Mouse (Mus musculus): ENCODE data around the gene Sec31b. TPM values are rescaled to one million over a fixed set of nuclear protein-coding genes. Genes with fewer than 3 reads are reported as not detected.
A peak's percentile ranks its signal among the peaks of the same experiment; 100 is the strongest.

The Sec31b gene
- polyA plus RNA-seq, 2 experiments = 0.34 to 1.6 TPM

- Histone ChIP-seq H3K9ac (ENCODE audit: low read depth, low read length, severe bottlenecking) (no peak within 1 kb of the TSS), H3K4me3 (replicated peaks; ENCODE audit: low read length) (no peak within 1 kb of the TSS), H3K27me3 (ENCODE audit: control insufficient read depth, insufficient read depth, low read length) (no peaks in the 10 kb centered on the region), H3K9me3 (ENCODE audit: control insufficient read depth, low read length) (no peaks in the 10 kb centered on the region), H3K4me1 (ENCODE audit: control insufficient read depth, insufficient read depth, low read length) (no peaks in the 10 kb centered on the region), H3K27ac (replicated peaks; ENCODE audit: low read depth, low read length) (no peak within 1 kb of the TSS), H3K4me2 (replicated peaks; ENCODE audit: low read depth, low read length, severe bottlenecking) (no peak within 1 kb of the TSS), H3K36me3 (ENCODE audit: control insufficient read depth, insufficient read depth, low read length) (no peaks in the 10 kb centered on the region)
- ATAC-seq (ENCODE audit: low FRiP score, low read depth) (no peak), DNase-seq (ENCODE audit: low spot score) (no peak)
- TF ChIP-seq POLR2A (IDR thresholded peaks at IDR 0.05; ENCODE audit: borderline replicate concordance, extremely low read depth, insufficient read depth, insufficient read length) = no peak
- WGBS = 35% methylated on average over 8 of the region's 8 CpGs
Observed at GRCm38 (mm10) chr19:44493128-44493527, 52.5 kb downstream of the Sec31b start, which contains the start of gene Wnt8b. TSS of gene Wnt8b (plus strand) at chr19:44493472.

- no peak for TF ChIP-seq POLR2A (IDR thresholded peaks at IDR 0.05; ENCODE audit: borderline replicate concordance, extremely low read depth, insufficient read depth, insufficient read length)
- DNase-seq (ENCODE audit: low spot score) (no peak), ATAC-seq (ENCODE audit: low FRiP score, low read depth) (no peak)
- no peaks in the 10 kb centered on the region for H3K27me3 ChIP-seq (ENCODE audit: control insufficient read depth, insufficient read depth, low read length)
- no peaks in the 10 kb centered on the region for H3K4me1 ChIP-seq (ENCODE audit: control insufficient read depth, insufficient read depth, low read length)
- no peak overlapping the region for H3K4me3 ChIP-seq (replicated peaks; ENCODE audit: low read length)
- WGBS = 15% methylated on average over 8 of the region's 8 CpGs
- H3K36me3 ChIP-seq (ENCODE audit: control insufficient read depth, insufficient read depth, low read length) = no peaks in the 10 kb centered on the region
- no peak overlapping the region for H3K4me2 ChIP-seq (replicated peaks; ENCODE audit: low read depth, low read length, severe bottlenecking)
- H3K9me3 ChIP-seq (ENCODE audit: control insufficient read depth, low read length) = no peaks in the 10 kb centered on the region
- H3K9ac ChIP-seq (ENCODE audit: low read depth, low read length, severe bottlenecking) = no peak overlapping the region
- H3K27ac ChIP-seq (replicated peaks; ENCODE audit: low read depth, low read length) = no peak overlapping the region
Observed at GRCm38 (mm10) chr19:44487266-44487665, 58.4 kb downstream of the Sec31b start.

DNA sequence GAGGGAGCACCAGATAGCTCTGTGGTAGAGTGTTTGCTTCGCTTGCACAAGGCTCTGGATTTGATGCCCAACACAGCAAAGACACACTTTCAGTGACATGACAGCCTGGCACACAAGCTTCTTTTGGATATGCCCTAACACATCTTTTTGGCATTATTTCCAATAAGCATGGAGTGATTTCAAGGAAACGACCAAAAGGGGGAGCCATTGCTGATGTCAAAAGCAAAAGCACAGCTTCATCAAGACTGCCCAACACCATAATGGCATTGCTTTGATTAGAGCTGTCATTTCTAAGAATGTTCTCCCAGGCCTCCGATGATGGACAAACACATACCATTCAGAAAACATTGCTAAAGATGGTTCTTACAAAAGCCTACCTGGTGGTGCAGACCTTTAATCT lies 69.1 kb downstream of the Sec31b start:
- Histone ChIP-seq H3K4me1 (ENCODE audit: control insufficient read depth, insufficient read depth, low read length) (no peaks in the 10 kb centered on the region), H3K9ac (ENCODE audit: low read depth, low read length, severe bottlenecking) (no peak overlapping the region), H3K4me3 (replicated peaks; ENCODE audit: low read length) (no peak overlapping the region), H3K36me3 (ENCODE audit: control insufficient read depth, insufficient read depth, low read length) (no peaks in the 10 kb centered on the region), H3K27me3 (ENCODE audit: control insufficient read depth, insufficient read depth, low read length) (no peaks in the 10 kb centered on the region), H3K4me2 (replicated peaks; ENCODE audit: low read depth, low read length, severe bottlenecking) (no peak overlapping the region), H3K9me3 (ENCODE audit: control insufficient read depth, low read length) (no peaks in the 10 kb centered on the region), H3K27ac (replicated peaks; ENCODE audit: low read depth, low read length) (no peak overlapping the region)
- no peak for TF ChIP-seq POLR2A (IDR thresholded peaks at IDR 0.05; ENCODE audit: borderline replicate concordance, extremely low read depth, insufficient read depth, insufficient read length)
- no peak for ATAC-seq (ENCODE audit: low FRiP score, low read depth)
- WGBS = 54% methylated on average over 3 of the region's 3 CpGs
- DNase-seq (ENCODE audit: low spot score) = no peak

- no peak for ATAC-seq (ENCODE audit: low FRiP score, low read depth)
- no peak overlapping the region for H3K4me2 ChIP-seq (replicated peaks; ENCODE audit: low read depth, low read length, severe bottlenecking)
- no peak overlapping the region for H3K9ac ChIP-seq (ENCODE audit: low read depth, low read length, severe bottlenecking)
- no peak overlapping the region for H3K27ac ChIP-seq (replicated peaks; ENCODE audit: low read depth, low read length)
- H3K36me3 ChIP-seq (ENCODE audit: control insufficient read depth, insufficient read depth, low read length) = no peaks in the 10 kb centered on the region
- H3K9me3 ChIP-seq (ENCODE audit: control insufficient read depth, low read length) = no peaks in the 10 kb centered on the region
- DNase-seq (ENCODE audit: low spot score) = no peak
- no peak for TF ChIP-seq POLR2A (IDR thresholded peaks at IDR 0.05; ENCODE audit: borderline replicate concordance, extremely low read depth, insufficient read depth, insufficient read length)
- no peak overlapping the region for H3K4me3 ChIP-seq (replicated peaks; ENCODE audit: low read length)
- WGBS = 89% methylated on average over 6 of the region's 6 CpGs
- no peaks in the 10 kb centered on the region for H3K27me3 ChIP-seq (ENCODE audit: control insufficient read depth, insufficient read depth, low read length)
- no peaks in the 10 kb centered on the region for H3K4me1 ChIP-seq (ENCODE audit: control insufficient read depth, insufficient read depth, low read length)
Observed at GRCm38 (mm10) chr19:44475268-44475667, 70.4 kb downstream of the Sec31b start.

GRCm38 (mm10) chr19:44474158-44474557 lies 71.5 kb downstream of the Sec31b start:
- Histone ChIP-seq H3K4me3 (replicated peaks; ENCODE audit: low read length) (no peak overlapping the region), H3K27ac (replicated peaks; ENCODE audit: low read depth, low read length) (no peak overlapping the region), H3K4me1 (ENCODE audit: control insufficient read depth, insufficient read depth, low read length) (no peaks in the 10 kb centered on the region), H3K9me3 (ENCODE audit: control insufficient read depth, low read length) (no peaks in the 10 kb centered on the region), H3K36me3 (ENCODE audit: control insufficient read depth, insufficient read depth, low read length) (no peaks in the 10 kb centered on the region), H3K4me2 (replicated peaks; ENCODE audit: low read depth, low read length, severe bottlenecking) (no peak overlapping the region), H3K27me3 (ENCODE audit: control insufficient read depth, insufficient read depth, low read length) (no peaks in the 10 kb centered on the region), H3K9ac (ENCODE audit: low read depth, low read length, severe bottlenecking) (no peak overlapping the region)
- ATAC-seq (ENCODE audit: low FRiP score, low read depth) = no peak
- DNase-seq (ENCODE audit: low spot score) = peak; percentile 66
- TF ChIP-seq POLR2A (IDR thresholded peaks at IDR 0.05; ENCODE audit: borderline replicate concordance, extremely low read depth, insufficient read depth, insufficient read length) = no peak
- 4% methylated on average over 10 of the region's 10 CpGs for WGBS

Other genes with a start within 250 kb of the Sec31b start
- 0.76 and 0.80 TPM in 2 replicates for gene Scd4, start 212.8 kb downstream of the Sec31b start, polyA plus RNA-seq (2012; rRNA removed)
- 0.12 and 0.35 TPM in 2 replicates for gene Scd4, start 212.8 kb downstream of the Sec31b start, polyA plus RNA-seq (2014; fragmentation: Nextera tagmentation; extraction: Ambion mirVana)
- gene Scd1, start 138.0 kb downstream of the Sec31b start, polyA plus RNA-seq (2012; rRNA removed) = 19.5 and 27.7 TPM in 2 replicates
- 6.8 and 7.4 TPM in 2 replicates for gene Scd1, start 138.0 kb downstream of the Sec31b start, polyA plus RNA-seq (2014; fragmentation: Nextera tagmentation; extraction: Ambion mirVana)
- gene Wnt8b, start 52.4 kb downstream of the Sec31b start, polyA plus RNA-seq (2012; rRNA removed) = 0.03 and 0.04 TPM in 2 replicates
- not detected in 2 replicates for gene Wnt8b, start 52.4 kb downstream of the Sec31b start, polyA plus RNA-seq (2014; fragmentation: Nextera tagmentation; extraction: Ambion mirVana)
- not detected in 2 replicates for gene Gm20538, start 7.0 kb upstream of the Sec31b start, polyA plus RNA-seq (2012; rRNA removed)
- not detected in 2 replicates for gene Gm20538, start 7.0 kb upstream of the Sec31b start, polyA plus RNA-seq (2014; fragmentation: Nextera tagmentation; extraction: Ambion mirVana)
- 334 and 452 TPM in 2 replicates for gene Ndufb8, start 9.6 kb upstream of the Sec31b start, polyA plus RNA-seq (2012; rRNA removed)
- gene Ndufb8, start 9.6 kb upstream of the Sec31b start, polyA plus RNA-seq (2014; fragmentation: Nextera tagmentation; extraction: Ambion mirVana) = 487 and 542 TPM in 2 replicates
- 30.1 and 34.0 TPM in 2 replicates for gene Hif1an, start 17.0 kb upstream of the Sec31b start, polyA plus RNA-seq (2012; rRNA removed)
- gene Hif1an, start 17.0 kb upstream of the Sec31b start, polyA plus RNA-seq (2014; fragmentation: Nextera tagmentation; extraction: Ambion mirVana) = 27.3 and 28.1 TPM in 2 replicates
- gene Pax2, start 210.2 kb upstream of the Sec31b start, polyA plus RNA-seq (2012; rRNA removed) = 0.05 and 0.10 TPM in 2 replicates
- gene Pax2, start 210.2 kb upstream of the Sec31b start, polyA plus RNA-seq (2014; fragmentation: Nextera tagmentation; extraction: Ambion mirVana) = not detected in 2 replicates